Mouse (Mus musculus) cerebellum, postnatal 4 days (tissue): ENCODE measurements around the gene Gabarapl1.
"Not testable (repeated sequence)": the region's sequence is repeated elsewhere in the genome, so short reads cannot be mapped to it uniquely, and the experiment has no call there.

Experiments
- DNase-seq, 2 experiments: peaks; one replicate each; pipeline ENCODE4 v3.0.0; 2022; ENCODE audit warnings: low spot score in 2 of 2, mixed read lengths in 1 of 2

Gene Gabarapl1

DNA sequence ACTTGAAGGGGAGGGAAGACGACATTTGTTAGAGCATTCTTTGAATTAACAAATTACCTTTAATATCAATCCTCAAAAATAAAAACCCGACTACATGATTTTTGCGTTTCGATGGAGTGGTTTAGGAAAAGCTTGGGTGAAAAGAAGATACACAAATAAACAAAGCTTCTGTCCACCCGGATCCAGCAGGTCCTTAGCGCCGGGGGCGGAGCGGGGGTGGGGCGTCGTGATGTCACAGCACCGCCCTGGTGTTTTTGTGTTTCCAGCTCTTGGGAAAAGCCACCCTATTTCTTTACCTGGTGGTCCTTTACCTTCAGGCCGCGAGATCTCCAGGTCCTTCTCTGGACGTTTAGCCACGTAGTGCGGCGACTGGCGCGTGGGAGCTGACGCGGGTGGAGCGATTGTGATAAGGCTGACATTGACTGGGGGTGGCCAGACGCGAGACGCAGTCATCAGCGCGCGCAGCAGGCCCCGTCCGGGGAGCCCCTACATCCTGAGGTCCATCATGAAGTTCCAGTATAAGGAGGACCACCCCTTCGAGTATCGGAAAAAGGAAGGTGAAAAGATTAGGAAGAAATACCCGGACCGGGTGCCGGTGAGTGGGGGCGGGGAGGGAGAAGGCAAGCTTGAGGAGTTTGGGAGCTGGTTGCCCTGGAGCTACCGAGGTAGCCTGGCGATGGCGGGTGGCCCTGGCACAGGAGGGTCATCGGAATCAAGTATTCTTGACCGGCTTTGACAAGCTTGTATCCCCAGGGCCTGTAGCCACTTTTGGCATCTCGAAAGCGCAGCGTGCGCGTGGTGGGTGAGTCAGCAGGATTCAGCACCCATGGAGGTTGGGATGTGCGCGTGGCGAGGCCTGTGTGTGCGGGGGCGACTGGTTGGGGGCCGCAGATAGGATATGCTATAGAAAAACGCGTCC lies at the start of gene Gabarapl1:
Gabarapl1 (plus strand) TSS at position 219 of the 919 bp plus-strand sequence.
- DNase-seq, result peak; percentile 49 to 75

DNA sequence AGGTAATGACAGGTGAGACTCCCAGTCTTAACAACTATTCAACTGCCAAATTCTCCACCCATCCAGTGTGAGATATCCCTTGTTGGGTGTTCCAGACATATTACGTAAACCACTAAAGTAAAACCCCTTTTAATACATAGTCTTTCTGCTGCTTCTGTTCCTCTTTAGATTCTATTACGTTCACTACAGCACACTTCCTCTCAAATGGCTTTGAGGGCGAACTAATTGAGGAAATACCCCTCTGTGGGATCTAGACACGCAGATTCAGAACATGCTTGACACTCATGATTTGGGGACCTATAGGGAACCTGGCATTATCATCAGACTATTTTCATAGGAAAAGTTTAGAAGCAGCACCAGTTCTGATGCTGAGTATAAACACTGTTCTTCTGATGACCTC lies 38.0 kb upstream of the Gabarapl1 start:
- DNase-seq, result no peak

DNA sequence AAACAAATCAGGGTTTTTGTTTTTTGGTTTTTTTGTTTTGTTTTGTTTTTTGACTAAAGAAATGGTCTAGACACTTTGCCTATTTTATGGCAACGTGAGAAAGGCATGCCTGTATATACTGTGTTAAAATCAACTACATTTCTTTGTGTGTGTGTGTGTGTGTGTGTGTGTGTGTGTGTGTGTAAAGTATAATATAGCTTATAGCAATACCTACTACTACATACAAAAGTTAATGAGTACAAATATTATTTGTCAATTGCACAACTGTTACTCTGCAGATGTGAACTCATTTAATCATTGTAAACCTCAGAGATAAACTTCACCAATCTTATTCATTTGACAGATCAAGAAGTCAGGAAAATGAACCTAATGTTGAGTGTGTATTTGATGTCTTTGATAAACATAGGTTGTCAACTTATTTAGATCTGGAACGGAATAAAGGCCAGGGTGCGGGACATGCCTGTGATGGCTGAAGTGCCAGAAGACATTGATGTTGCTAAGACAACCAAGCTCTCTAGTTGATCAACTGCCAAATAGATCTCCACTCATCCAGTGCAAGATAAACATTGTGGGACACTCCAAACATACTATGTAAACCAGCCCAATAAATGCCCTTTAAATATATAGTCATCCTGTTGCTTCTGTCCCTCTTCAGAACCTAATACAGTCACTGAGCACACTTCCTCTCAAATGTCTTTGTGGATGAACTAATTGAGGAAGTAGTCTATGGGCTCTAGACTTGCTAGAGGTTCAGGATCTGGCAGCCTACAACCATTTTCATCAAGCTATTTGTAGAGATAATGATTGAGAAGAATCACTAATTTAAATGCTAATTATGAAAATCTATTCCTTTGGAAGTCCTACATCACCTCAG lies 35.4 kb upstream of the Gabarapl1 start:
- DNase-seq, result no peak

DNA sequence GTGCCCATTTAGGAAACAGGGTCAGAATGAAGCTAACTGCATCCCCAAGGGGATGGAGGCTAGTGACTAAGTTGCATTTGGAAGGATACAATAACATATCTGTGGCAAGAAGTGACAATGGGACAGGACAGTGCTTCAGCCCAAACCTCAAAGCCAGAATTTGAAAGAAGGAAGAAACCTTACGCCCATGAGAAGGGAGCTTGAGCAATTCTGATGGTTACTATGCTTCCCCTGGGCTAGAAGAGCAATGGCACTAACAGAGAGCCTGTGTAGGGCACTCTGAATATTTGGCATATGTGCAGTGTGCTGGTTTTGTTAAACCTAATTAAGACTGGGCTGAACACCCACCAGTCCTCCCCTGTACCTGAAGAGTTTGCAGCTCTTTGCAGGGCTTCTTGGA lies 33.4 kb upstream of the Gabarapl1 start:
- DNase-seq, result not testable (repeated sequence)

DNA sequence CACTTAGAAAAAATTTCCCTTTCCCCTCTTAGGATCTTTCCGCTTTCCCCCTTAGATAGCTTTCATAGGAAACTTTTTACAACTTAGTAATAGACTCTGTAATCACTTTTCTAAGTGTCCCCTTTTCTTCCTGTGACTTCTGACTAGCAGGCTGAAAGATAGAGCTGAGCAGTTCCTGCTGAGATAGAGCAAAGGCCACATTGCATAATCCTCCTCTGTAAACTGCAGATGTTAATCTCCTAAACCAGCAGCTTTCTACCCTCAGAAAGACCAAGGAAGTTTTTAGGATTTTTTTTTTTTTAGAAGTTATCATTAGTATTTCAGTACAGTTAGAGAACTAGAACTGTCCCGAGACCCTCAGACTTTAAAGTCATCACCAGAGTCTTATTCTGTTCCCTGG lies 29.5 kb upstream of the Gabarapl1 start:
- DNase-seq, result no peak

DNA sequence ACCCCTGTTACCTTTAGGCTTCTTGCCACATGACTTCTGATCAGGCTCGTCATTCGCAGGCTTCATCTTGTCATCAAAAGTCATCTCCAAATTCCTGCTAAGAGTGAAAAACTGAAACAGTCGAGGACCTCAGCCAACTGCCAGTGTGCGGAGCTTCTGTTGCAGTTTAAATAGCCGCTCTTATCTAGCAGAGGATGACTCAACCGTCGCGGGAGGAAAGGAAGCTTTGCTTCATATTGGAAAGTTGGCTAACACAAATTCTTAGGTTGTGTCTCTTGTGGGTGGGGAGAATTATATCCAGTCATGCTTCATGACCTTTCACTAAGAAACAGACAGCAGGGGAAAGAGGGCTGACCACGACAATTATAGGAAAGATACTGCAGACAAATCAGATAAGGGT lies 25.9 kb upstream of the Gabarapl1 start, which contains the start of gene Olr1:
Olr1 (minus strand) TSS at position 142 of the 400 bp plus-strand sequence.
- no peak for DNase-seq

DNA sequence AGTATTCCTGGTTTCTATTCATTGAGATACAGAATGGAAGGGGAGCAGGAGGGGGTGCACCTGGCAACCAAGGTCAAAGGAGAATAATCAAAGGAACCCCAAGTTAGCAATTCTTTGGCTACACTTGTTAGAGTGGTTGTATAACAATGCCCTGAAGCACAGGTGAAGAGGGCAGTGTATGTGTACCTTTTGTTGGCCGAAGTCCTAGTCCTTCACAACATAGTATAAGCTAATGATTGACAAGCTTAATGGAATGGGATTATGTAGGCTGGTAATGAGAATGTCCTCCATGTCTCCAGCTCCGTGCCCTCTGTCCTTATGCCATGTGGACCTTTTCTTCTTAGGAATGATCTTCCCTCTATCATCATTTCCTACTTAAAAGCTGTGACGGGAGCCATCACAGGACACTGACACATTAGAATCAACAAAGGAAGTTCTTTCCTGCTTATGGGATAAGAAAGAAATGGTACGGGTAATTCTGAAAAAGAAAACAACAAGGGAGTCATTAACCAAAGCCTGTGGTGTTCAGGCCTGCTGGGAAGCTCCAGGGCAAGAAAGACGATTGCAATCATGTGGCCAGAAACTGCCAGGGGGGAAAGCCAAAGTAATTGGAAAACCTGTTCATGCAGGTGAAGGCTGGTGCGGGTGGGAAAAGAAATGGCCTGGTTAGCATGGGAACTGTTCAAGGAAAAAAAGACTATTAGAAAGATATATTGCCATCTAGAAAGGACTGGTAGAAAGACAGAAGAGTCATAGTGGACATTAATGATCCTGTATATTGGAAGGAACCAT lies 22.6 kb upstream of the Gabarapl1 start:
- DNase-seq, result no peak

DNA sequence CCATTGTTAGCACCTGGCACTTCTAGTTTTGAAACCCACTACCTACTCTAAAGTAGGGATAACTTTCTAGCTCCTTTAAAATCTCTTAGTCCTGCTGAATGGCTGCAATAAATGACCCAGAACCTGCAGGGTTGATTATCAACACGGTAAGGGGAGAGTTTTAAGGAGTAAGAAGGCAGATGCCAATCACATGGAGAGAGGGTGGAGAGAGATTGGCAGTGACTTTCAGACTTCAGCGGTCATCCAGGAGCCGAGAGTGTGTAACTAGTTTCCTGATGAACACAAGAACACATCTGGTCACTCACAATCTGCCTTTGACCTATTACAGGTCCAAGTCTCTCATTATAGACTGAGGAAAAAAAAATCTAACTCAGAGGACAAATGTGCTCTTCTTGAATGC lies 20.6 kb upstream of the Gabarapl1 start, which contains the start of gene Tmem52b:
Tmem52b (plus strand) TSS at position 189 of the 400 bp plus-strand sequence.
- DNase-seq, result no peak

DNA sequence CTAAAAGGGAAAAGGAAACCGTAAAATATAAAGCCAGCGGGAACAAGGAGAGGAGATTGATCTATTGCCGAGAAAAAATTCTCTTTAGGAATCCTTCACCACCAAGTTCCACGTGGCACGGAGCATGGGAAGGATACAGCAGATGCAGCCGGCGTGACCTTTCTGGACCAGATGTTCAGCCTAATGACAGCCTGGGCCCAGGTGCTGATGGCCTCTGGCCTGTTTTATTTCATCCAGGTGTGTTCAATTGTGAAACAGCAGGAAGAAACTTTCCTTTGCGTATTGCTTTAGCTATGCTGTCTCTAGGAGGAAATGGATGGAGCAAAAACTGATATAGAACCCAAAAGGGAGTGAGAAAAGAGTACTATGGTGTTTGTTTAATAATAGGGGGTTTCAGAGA lies 20.1 kb upstream of the Gabarapl1 start:
- no peak for DNase-seq

DNA sequence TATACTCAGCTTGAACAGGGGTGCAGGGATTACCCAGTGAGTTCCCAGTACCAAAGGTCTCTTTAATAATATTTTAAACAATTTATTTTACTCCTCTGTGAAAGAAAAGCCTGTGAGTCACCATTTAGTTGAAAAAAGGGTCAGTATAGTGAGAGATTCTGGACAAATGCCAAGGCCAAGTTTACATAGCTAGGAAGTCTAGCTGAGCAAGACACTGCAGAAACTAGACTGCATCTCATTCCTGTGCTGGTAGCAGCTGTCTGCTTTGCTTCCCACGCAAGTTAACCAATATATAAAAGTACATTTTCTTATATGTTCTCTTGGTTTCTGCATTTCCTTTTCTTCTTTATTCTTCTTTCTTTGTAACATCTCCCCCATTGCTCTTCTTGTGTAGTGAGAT lies 19.6 kb upstream of the Gabarapl1 start:
- DNase-seq, result no peak

DNA sequence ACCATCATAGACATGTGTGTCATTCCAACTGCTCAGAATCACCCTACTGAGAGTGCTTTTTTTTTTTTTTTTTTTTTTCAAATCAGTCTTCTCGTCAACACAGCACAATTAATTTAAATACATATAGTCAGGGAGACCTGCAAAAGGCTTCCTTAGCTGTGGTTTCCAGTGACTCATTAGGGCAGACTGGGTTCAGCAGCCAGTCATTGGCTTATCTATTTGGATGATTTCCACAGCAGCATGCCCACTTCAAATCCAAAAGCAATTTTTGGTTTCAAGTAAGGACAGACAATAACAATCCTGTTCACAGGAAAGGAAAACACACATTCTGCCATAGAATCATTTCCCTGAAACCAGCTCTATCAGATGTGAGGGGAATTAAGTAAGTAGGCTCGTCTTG lies 18.6 kb upstream of the Gabarapl1 start:
- no peak for DNase-seq

DNA sequence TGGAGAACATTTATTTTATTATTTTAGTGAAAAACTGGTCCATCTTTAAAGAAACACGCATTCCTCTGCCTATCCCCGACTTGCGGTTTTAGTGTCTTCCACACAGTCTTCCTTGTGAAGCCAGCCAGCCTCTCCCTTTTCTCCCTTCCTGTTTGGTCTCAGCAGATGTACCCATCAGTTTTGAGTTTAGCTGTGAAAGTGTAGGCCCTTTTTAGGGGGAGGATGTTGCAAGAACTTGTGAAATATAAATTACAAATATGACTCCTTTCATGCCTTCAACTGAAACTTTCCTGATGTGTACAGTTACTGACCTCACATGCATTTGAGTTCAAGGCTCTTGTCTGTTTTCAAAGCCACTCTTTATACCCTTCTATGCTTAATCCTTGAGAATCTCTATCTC lies 17.9 kb upstream of the Gabarapl1 start:
- no peak for DNase-seq

DNA sequence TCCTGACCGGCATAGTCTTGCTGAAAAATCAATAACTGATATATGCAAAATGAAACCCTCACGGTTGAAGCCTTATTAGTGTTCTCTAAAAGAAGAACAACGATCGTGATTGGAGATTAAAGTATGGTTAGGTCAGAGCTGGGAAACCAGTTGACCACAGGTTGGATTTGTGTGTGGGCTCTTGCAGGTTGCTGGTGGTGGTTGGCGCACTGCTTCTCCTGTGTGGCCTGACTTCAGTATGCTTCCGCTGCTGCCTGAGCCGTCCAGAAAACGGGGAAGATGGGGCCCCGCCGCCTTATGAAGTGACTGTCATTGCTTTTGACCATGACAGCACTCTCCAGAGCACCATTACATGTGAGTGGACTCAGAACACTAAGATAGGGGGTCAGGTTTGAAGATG lies 16.6 kb upstream of the Gabarapl1 start:
- no peak for DNase-seq

DNA sequence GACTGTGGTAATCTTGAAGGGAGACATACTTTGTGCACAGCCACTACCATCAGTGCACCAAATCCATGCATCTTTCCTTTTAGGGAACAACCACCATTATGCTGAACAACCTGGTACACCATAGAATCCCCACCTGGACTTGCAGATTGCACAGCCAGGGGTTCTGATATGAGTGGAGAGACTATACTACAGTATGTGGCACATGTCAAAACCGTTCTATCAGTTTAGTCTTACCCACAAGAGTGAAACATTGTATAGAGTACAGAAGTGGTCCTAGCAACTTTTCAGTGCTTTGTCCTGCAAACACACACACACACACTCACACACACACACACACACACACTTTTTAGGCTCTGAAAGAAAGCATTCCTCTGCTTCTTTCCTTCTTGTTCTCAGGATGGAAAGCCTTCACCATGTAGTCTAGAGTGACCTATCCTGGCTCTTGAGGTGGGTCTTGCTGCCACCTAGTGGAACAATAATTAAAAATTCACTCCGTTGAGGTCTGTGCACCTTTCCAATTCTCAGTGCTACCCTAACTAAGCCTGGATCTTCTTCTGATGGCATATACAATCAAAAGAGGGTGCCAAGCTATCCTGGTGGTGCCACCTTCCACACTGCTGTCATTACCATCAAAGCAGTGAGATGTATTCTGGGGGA lies 15.1 kb upstream of the Gabarapl1 start:
- peak in 1 of 2 experiments; percentile 16 for DNase-seq

DNA sequence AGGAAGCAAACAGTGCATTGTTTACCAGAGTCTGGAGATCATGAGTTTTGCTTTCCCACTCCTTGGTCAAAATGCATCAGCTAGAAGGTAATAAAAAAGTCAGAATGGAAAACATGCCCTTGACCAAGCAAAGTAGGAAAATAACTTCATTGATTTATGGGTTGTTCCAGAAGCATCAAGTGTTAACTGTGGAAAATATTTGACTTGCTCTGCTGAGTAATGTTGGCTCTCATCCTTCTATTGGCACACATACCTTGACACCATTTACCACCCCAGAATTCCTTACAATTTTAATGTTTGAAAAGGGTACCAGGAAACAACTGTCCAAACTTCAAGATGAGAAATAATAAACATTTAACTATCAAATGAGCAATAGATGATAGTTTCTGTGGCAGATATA lies 6.9 kb upstream of the Gabarapl1 start:
- DNase-seq, result no peak

DNA sequence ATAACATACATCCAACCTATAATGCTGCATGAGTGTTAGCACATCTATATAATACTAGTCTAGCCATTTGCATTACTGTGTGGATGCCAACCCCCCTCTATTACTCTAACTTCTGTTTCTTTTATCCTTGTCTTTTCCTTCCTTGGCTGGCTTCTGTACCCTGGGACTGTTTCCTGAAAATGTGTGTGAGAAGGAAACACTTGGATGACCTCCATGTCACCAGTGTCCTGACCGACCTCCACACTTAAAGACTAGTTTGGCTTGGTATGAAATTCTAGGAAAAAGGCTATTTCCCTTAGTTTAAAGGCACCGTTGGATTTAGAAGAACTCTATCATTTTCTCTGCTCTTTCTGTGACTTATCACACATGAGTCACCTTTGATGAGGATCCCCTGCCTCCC lies 5.5 kb upstream of the Gabarapl1 start:
- DNase-seq, result no peak

DNA sequence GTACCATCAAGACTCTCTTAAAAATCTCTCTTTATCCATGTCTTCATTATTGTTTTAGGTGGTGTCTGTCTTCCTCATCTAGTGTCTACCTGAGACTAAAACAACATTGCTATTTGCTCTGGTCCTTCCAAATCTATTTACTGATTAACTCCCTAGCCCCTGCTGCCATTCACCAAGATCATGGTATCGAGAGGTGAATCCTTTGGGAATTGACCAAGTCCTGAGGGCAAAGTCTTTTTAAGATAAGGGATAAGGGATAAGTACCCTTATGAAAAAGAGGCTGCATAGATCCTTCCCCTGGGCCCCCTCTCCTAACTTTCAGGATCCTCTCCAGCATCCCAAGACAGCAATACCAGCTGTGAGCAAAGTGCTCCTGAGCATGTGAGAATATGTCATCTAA lies 3.4 kb upstream of the Gabarapl1 start:
- DNase-seq, result no peak

DNA sequence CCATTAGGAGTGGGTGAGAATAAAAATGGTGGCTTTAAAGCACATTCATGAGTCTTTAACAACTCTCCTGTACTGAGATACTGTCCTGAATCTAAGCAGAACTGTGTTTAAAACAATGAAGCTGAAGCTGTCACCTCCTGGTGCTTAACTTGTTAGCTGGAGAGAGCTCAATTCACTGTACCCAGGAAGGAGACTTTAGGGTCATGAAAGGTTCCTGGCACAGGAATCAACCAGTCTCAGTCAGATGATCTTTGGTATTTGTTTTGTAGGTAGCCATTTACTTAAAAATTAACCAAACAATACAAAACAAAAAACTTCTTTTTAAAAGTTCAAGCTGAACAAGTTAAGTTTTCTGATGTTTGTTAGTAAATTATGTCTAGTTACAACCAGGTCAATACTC lies 2.7 kb upstream of the Gabarapl1 start:
- no peak for DNase-seq

DNA sequence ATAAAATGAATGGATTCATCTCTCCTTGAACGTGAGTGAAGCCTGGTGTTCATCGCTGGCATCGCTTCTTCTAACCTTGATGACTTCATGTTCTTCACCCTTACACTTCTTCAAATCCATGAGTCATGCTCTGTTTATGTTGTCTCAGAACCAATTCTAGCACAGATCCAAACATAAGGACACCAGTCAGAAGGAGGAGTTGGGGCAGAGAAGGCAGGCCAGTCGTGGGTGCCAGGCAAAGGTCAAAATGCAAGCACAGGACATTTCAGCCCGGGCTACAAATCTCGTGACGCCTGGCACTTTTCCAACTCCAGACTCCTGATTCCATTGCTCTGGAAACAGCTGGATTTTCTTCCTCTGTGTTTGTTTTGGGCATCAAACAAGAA lies 411 bp upstream of the Gabarapl1 start:
- DNase-seq, result peak in 1 of 2 experiments; percentile 44

DNA sequence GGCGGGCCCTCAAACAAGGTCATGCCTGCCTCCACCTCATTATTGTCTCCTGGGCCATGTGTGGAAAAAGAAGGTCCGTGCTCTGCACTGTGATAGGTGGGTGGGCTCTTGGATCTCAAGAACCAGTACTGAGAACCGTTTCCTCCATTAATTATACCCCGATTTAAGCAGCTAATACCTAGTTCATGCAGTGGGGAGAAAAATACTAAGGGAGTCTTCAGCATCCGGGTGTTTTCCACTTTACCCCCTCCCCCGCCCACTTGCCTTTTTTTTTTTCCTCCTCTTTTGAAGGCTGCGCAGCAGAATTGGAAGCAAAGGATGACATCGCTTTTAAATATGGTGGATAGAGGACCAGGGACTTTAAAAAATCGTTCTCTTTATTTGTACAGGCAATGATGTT lies 1.1 kb downstream of the Gabarapl1 start:
- peak in 1 of 2 experiments; percentile 4 for DNase-seq

DNA sequence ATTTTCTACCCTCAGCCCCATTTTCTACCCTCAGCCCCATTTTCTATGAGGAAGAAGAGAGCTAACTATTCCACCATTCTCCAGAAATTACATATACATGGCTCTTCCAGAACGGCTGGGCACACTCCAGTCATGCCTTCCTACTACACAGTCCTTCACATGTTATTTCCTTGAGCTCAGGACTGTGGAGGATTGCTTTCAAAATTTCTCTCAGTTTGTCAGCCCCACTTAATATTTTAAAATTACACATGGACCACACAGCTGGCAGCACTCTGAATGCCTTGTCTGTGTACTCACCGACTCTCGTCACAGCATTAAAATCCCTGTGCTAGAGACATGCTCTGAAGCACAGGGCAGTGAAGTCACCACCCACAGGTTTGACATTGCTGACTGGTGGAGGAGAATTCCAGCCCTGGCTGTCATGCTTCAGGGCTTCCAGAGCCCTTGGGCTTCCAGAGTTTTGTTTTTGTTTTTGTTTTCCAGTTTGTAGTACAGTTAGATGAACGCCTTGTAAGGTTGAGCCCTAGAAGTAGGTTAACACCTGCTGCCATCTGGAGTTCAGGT lies 1.7 kb downstream of the Gabarapl1 start:
- no peak for DNase-seq
